ENCODE assay signal across 8 mouse cellular contexts in the genomic region with DNA sequence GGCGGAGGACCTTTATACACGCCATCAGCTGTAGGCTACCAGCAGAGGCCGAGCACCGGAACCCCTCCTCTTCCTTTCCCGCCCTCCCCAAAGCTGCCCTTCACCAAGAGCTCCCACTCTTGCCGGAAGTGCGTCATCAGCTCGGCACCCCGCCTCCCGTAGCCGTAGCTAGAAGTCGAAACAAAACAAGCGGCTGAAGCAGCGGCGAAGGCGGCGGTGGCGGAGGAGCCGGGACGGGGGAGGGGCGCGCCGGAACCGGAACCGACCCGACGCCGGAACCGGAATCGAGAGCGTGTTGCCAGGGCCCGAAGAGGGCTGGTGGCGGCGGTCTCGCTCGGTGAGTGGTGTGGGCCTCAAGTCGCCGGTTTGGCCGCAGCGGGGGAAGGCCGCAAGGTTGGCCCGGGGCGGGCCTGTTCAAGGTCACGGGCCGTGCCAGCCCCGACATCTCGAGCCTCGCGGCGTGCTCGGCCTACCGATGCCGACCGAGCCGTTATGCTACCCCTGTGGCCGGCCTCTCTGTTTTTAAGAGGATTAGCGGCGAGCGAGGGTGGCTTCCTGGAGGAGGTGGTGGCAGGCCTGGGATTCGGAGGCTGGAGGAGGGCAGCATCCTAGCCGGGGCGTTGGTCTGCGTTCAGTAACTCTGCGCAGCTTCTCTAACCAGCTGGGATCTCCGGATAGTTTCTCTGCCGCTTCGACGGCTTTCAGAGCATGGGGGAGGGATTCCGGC. TPM values are rescaled to one million over a fixed set of nuclear protein-coding genes. Genes with fewer than 3 reads are reported as not detected.
DNase-seq lines count a peak whose midpoint lies in the region; ATAC-seq and TF ChIP-seq lines count a peak whose summit lies in the region.

A gene (plus strand): TSS at position 44 of the 727 bp plus-strand sequence.

- peak within 1 kb of the TSS; percentile 93 to 98 (median 94) for H3K4me3 ChIP-seq in CH12.LX (replicated peaks in 1 of 3; ENCODE audit: low read depth in 2 of 3, low read length in 2 of 3, poor library complexity in 1 of 3)
- peak within 1 kb of the TSS; percentile 96 for H3K4me3 ChIP-seq in forebrain, embryonic 11.5 days (ENCODE audit: low read depth, low read length)
- H3K4me3 ChIP-seq in heart, embryonic 16.5 days (ENCODE audit: low read length), result peak within 1 kb of the TSS; percentile 80
- H3K4me3 ChIP-seq in liver, embryonic 15.5 days (replicated peaks), result peak within 1 kb of the TSS; percentile 96
- H3K4me3 ChIP-seq in neural tube, embryonic 12.5 days, result peak within 1 kb of the TSS; percentile 88

- dilution Hi-C loops in CH12.LX (cut with MboI; ENCODE audit: extremely low pct_ligation_motif_present, extremely low pct_unique_long_range_greater_than_20kb, low sequenced_read_pairs), result no loop called here

- peaks cover 24% of the 10 kb centered on the region for H3K79me2 ChIP-seq in CH12.LX (replicated peaks; ENCODE audit: control insufficient read depth, extremely low read depth, insufficient read depth, poor library complexity, severe bottlenecking)

- in situ Hi-C loops in CH12.LX (cut with MboI; ENCODE audit: low pct_ligation_motif_present, low pct_unique_long_range_greater_than_20kb, low sequenced_read_pairs), result no loop called here

- no peaks in the 10 kb centered on the region for H3K9me3 ChIP-seq in CH12.LX (replicated peaks; ENCODE audit: low read length)
- no peaks in the 10 kb centered on the region for H3K9me3 ChIP-seq in forebrain, embryonic 11.5 days (ENCODE audit: control insufficient read depth, low read length)
- H3K9me3 ChIP-seq in heart, embryonic 16.5 days (replicated peaks; ENCODE audit: control insufficient read depth, low read length), result no peaks in the 10 kb centered on the region
- H3K9me3 ChIP-seq in liver, embryonic 15.5 days (replicated peaks), result no peaks in the 10 kb centered on the region
- H3K9me3 ChIP-seq in neural tube, embryonic 12.5 days, result no peaks in the 10 kb centered on the region

- ATAC-seq in forebrain, embryonic 11.5 days (replicated peaks; ENCODE audit: low FRiP score), result peak; percentile 93
- peak; percentile 94 for ATAC-seq in heart, embryonic 16.5 days (replicated peaks; ENCODE audit: extremely low read depth, insufficient read depth, low FRiP score)
- ATAC-seq in liver, embryonic 15.5 days (ENCODE audit: insufficient read depth), result peak; percentile 88
- peak; percentile 95 for ATAC-seq in neural tube, embryonic 12.5 days (ENCODE audit: low FRiP score, low read depth)

- peaks cover 11 to 31% of the 10 kb centered on the region in 2 experiments for H3K4me1 ChIP-seq in CH12.LX (ENCODE audit: control insufficient read depth in 1 of 2, insufficient read depth in 2 of 2)
- H3K4me1 ChIP-seq in forebrain, embryonic 11.5 days (replicated peaks; ENCODE audit: control insufficient read depth, insufficient read depth, low read length), result peaks cover 14% of the 10 kb centered on the region
- peaks cover 17% of the 10 kb centered on the region for H3K4me1 ChIP-seq in heart, embryonic 16.5 days (ENCODE audit: control insufficient read depth, insufficient read depth, low read length)
- H3K4me1 ChIP-seq in liver, embryonic 15.5 days (replicated peaks), result peaks cover 29% of the 10 kb centered on the region
- peaks cover 23% of the 10 kb centered on the region for H3K4me1 ChIP-seq in neural tube, embryonic 12.5 days

- peak within 1 kb of the TSS; percentile 79 for H3K4me2 ChIP-seq in CH12.LX (ENCODE audit: insufficient read depth, low read depth, poor library complexity, severe bottlenecking)
- peak within 1 kb of the TSS; percentile 85 for H3K4me2 ChIP-seq in forebrain, embryonic 11.5 days (ENCODE audit: low read depth, low read length, severe bottlenecking)
- H3K4me2 ChIP-seq in heart, embryonic 16.5 days (ENCODE audit: low read depth, low read length), result peak within 1 kb of the TSS; percentile 95
- peak within 1 kb of the TSS; percentile 87 for H3K4me2 ChIP-seq in liver, embryonic 15.5 days
- peak within 1 kb of the TSS; percentile 93 for H3K4me2 ChIP-seq in neural tube, embryonic 12.5 days (replicated peaks)

- TF ChIP-seq EP300 in CH12.LX (IDR thresholded peaks at IDR 0.05; ENCODE audit: low read length), result no peak

- H3K27me3 ChIP-seq in CH12.LX (replicated peaks), result peaks cover 3% of the 10 kb centered on the region
- H3K27me3 ChIP-seq in forebrain, embryonic 11.5 days (ENCODE audit: control insufficient read depth, insufficient read depth, low read length), result no peaks in the 10 kb centered on the region
- H3K27me3 ChIP-seq in heart, embryonic 16.5 days (ENCODE audit: control insufficient read depth, insufficient read depth, low read length), result no peaks in the 10 kb centered on the region
- no peaks in the 10 kb centered on the region for H3K27me3 ChIP-seq in liver, embryonic 15.5 days
- H3K27me3 ChIP-seq in neural tube, embryonic 12.5 days (replicated peaks), result no peaks in the 10 kb centered on the region

- no peak for TF ChIP-seq RAD21 in CH12.LX (IDR thresholded peaks at IDR 0.05; ENCODE audit: low read depth, low read length)

- peak within 1 kb of the TSS; percentile 99 for H3K9ac ChIP-seq in CH12.LX (ENCODE audit: insufficient read depth, low read depth)
- peak within 1 kb of the TSS; percentile 91 for H3K9ac ChIP-seq in forebrain, embryonic 11.5 days (ENCODE audit: low read length)
- H3K9ac ChIP-seq in heart, embryonic 16.5 days (ENCODE audit: low read length), result peak within 1 kb of the TSS; percentile 92
- H3K9ac ChIP-seq in liver, embryonic 15.5 days, result peak within 1 kb of the TSS; percentile 92
- H3K9ac ChIP-seq in neural tube, embryonic 12.5 days, result peak within 1 kb of the TSS; percentile 92

- peak; percentile 84 for TF ChIP-seq POLR2A in CH12.LX (IDR thresholded peaks at IDR 0.05; ENCODE audit: low read depth, low read length)

- TF ChIP-seq CTCF in CH12.LX (conservative IDR thresholded peaks at IDR 0.05 in 1 of 2, IDR thresholded peaks at IDR 0.05 in 1 of 2; ENCODE audit: low read depth in 2 of 2, low read length in 2 of 2), result no peak

- peak; percentile 97 for DNase-seq in CH12.LX (ENCODE audit: extremely low read depth)
- peak; percentile 92 for DNase-seq in c-Kit-positive CD71-positive TER-119-negative erythroid progenitor cells, embryonic 14.5 days (ENCODE audit: low read depth)
- peak; percentile 96 for DNase-seq in forebrain, embryonic 11.5 days (ENCODE audit: low spot score)
- DNase-seq in kidney, postnatal 36 days, result peak; percentile 98 to 99
- peak; percentile 98 for DNase-seq in telencephalon, adult 2 months (ENCODE audit: low read depth, low spot score)

- peaks cover 31 to 38% of the 10 kb centered on the region in 2 experiments for H3K36me3 ChIP-seq in CH12.LX (replicated peaks in 1 of 2; ENCODE audit: control insufficient read depth in 1 of 2, insufficient read depth in 1 of 2, low read length in 1 of 2)
- H3K36me3 ChIP-seq in forebrain, embryonic 11.5 days (ENCODE audit: control insufficient read depth, insufficient read depth, low read length), result peaks cover 21% of the 10 kb centered on the region
- H3K36me3 ChIP-seq in heart, embryonic 16.5 days (ENCODE audit: control insufficient read depth, insufficient read depth), result peaks cover 65% of the 10 kb centered on the region
- H3K36me3 ChIP-seq in liver, embryonic 15.5 days (replicated peaks), result peaks cover 42% of the 10 kb centered on the region
- peaks cover 73% of the 10 kb centered on the region for H3K36me3 ChIP-seq in neural tube, embryonic 12.5 days

- peak within 1 kb of the TSS; percentile 74 for H3K27ac ChIP-seq in CH12.LX (ENCODE audit: insufficient read depth, low read depth)
- H3K27ac ChIP-seq in forebrain, embryonic 11.5 days (ENCODE audit: low read depth, low read length), result peak within 1 kb of the TSS; percentile 91
- H3K27ac ChIP-seq in heart, embryonic 16.5 days (ENCODE audit: low read length), result peak within 1 kb of the TSS; percentile 97
- peak within 1 kb of the TSS; percentile 97 for H3K27ac ChIP-seq in liver, embryonic 15.5 days (replicated peaks)
- peak within 1 kb of the TSS; percentile 91 for H3K27ac ChIP-seq in neural tube, embryonic 12.5 days

- under 1% methylated on average over 69 of the region's 69 CpGs for WGBS in forebrain, embryonic 11.5 days
- WGBS in heart, embryonic 16.5 days, result under 1% methylated on average over 69 of the region's 69 CpGs
- under 1% methylated on average over 69 of the region's 69 CpGs for WGBS in liver, embryonic 15.5 days (ENCODE audit: insufficient replicate concordance)
- WGBS in neural tube, embryonic 12.5 days, result under 1% methylated on average over 69 of the region's 69 CpGs

TF ChIP-seq in CH12.LX, 34 proteins besides CTCF, POLR2A, EP300 and RAD21 (continues in another document):
- TF ChIP-seq JUN (IDR thresholded peaks at IDR 0.05; ENCODE audit: insufficient read depth, low read depth, low read length) (no peak), USF2 (conservative IDR thresholded peaks at IDR 0.05; ENCODE audit: low read depth, low read length) (no peak), CHD2 (IDR thresholded peaks at IDR 0.05; ENCODE audit: low read length) (peak; percentile 82), PAX5 (IDR thresholded peaks at IDR 0.05; ENCODE audit: low read length) (no peak), SMC3 (IDR thresholded peaks at IDR 0.05; ENCODE audit: low read depth, low read length) (no peak), KAT2A (IDR thresholded peaks at IDR 0.05; ENCODE audit: insufficient replicate concordance, low read length) (peak; percentile 79; the same call in 1 of the 2 replicates), ZC3H11A (IDR thresholded peaks at IDR 0.05; ENCODE audit: low read depth, low read length) (no peak), HCFC1 (IDR thresholded peaks at IDR 0.05; ENCODE audit: low read depth, low read length) (peak; percentile 90), MAZ (IDR thresholded peaks at IDR 0.05; ENCODE audit: low read depth, low read length) (peak; percentile 97), MAX (IDR thresholded peaks at IDR 0.05; ENCODE audit: low read length) (peak; percentile 60; the same call in 1 of the 2 replicates), JUND (conservative IDR thresholded peaks at IDR 0.05; ENCODE audit: low read depth, low read length) (no peak), ZNF384 (IDR thresholded peaks at IDR 0.05; ENCODE audit: low read depth, low read length) (no peak), UBTF (IDR thresholded peaks at IDR 0.05; ENCODE audit: low read depth, low read length) (no peak), E2F4 (IDR thresholded peaks at IDR 0.05; ENCODE audit: insufficient replicate concordance, low read depth, low read length) (0 out of 2 replicates have a peak, but pooled peaks have one; percentile 66), USF1 (IDR thresholded peaks at IDR 0.05; ENCODE audit: low read depth, low read length) (no peak)

RNA-seq across cellular contexts. Expression of the gene that starts here (rescaled TPM):
- total RNA-seq in CH12.LX (2012; rRNA removed) (68.7 and 69.9 TPM in 2 replicates), CH12.LX (2014; rRNA removed) (36.5 TPM in 2 replicates)
- 84.2 and 106 TPM in 2 replicates for polyA plus RNA-seq in CH12.LX (2012; ENCODE audit: insufficient read length, low read depth)
- 84.0 and 90.0 TPM in 2 replicates for polyA plus RNA-seq in forebrain, embryonic 11.5 days (2014; fragmentation: Nextera tagmentation; extraction: Ambion mirVana)
- polyA plus RNA-seq in heart, embryonic 16.5 days (2015; fragmentation: Nextera tagmentation; extraction: Ambion mirVana), result 60.1 and 63.5 TPM in 2 replicates
- 26.1 and 31.1 TPM in 2 replicates for polyA plus RNA-seq in liver, embryonic 15.5 days (2015; fragmentation: Nextera tagmentation; extraction: Ambion mirVana)
- 104 TPM in 2 replicates for polyA plus RNA-seq in neural tube, embryonic 12.5 days (2016; fragmentation: Nextera tagmentation; extraction: Ambion mirVana)

Comparison
In these comparisons a context has a peak if more than half of its experiments do, and no peak if none do; other contexts are left out.
1. Peak in every context shown above with its lines: DNase-seq, ATAC-seq, H3K4me3 ChIP-seq and H3K27ac ChIP-seq.